Mouse (Mus musculus) hindbrain, embryonic 14.5 days (tissue): Measurements from ENCODE around the gene Gramd1b. TPM values are rescaled to one million over a fixed set of nuclear protein-coding genes. Genes with fewer than 3 reads are reported as not detected.

ENCODE experiments used
- ATAC-seq: fragments of 200-750 bp; cut with Nextera tagmentation; 2 replicates; pipeline ENCODE4 v1.8.0; 2017; ENCODE audit warnings: moderate number of reproducible peaks, mild to moderate bottlenecking, moderate TSS enrichment, moderate library complexity; ENCODE audit not compliant: low FRiP score
- DNase-seq: peaks from one replicate; pipeline ENCODE4 v3.0.0-alpha.2; 2015; ENCODE audit warnings: low spot score
- H3K27ac ChIP-seq: fragments of 300-500 bp; sonication (generic); 2 replicates; pipeline ENCODE4 v1.5.1; 2014; ENCODE audit warnings: mild to moderate bottlenecking, moderate library complexity
- H3K27me3 ChIP-seq: fragments of 300-500 bp; sonication (generic); 2 replicates; pipeline ENCODE4 v1.6.1; 2014; ENCODE audit warnings: mild to moderate bottlenecking, low read length, mixed read lengths; ENCODE audit not compliant: control insufficient read depth, insufficient read depth
- H3K36me3 ChIP-seq: fragments of 300-500 bp; sonication (generic); replicated peaks from 2 replicates; pipeline ENCODE4 v1.6.1; 2014; ENCODE audit not compliant: control insufficient read depth, insufficient read depth
- H3K4me1 ChIP-seq: fragments of 300-500 bp; sonication (generic); replicated peaks from 2 replicates; pipeline ENCODE4 v1.6.1; 2014; ENCODE audit warnings: antibody characterized with exemption, low read length, mixed read lengths; ENCODE audit not compliant: control insufficient read depth, insufficient read depth
- H3K4me2 ChIP-seq: fragments of 300-500 bp; sonication (generic); replicated peaks from 2 replicates; pipeline ENCODE4 v1.6.1; 2014; ENCODE audit warnings: mild to moderate bottlenecking, moderate library complexity
- H3K4me3 ChIP-seq: fragments of 300-500 bp; sonication (generic); replicated peaks from 2 replicates; pipeline ENCODE4 v1.5.1; 2014; ENCODE audit warnings: mild to moderate bottlenecking, low read length
- H3K9ac ChIP-seq: fragments of 300-500 bp; sonication (generic); 2 replicates; pipeline ENCODE4 v1.6.1; 2014
- H3K9me3 ChIP-seq: fragments of 300-500 bp; sonication (generic); 2 replicates; pipeline ENCODE4 v1.6.1; 2016; ENCODE audit warnings: low read length; ENCODE audit not compliant: control insufficient read depth
- WGBS: fragments of 180-500 bp; shearing (Covaris S2); extraction: QIAGEN DNeasy Blood & Tissue Kit; methylation state at CpG from one replicate; pipeline ENCODE4 v1.1.7; 2014; 5-methylcytosine and 5-hydroxymethylcytosine counted together
- polyA plus RNA-seq: library from polyadenylated mRNA; unstranded; fragments of >200 nt; fragmentation: Nextera tagmentation; extraction: Ambion mirVana; gene quantifications from 2 replicates; pipeline ENCODE4 v1.2.1, GENCODE M21; 2014

The Gramd1b gene
- polyA plus RNA-seq, 1 experiment from 2014 or later: 15.1 TPM

DNA sequence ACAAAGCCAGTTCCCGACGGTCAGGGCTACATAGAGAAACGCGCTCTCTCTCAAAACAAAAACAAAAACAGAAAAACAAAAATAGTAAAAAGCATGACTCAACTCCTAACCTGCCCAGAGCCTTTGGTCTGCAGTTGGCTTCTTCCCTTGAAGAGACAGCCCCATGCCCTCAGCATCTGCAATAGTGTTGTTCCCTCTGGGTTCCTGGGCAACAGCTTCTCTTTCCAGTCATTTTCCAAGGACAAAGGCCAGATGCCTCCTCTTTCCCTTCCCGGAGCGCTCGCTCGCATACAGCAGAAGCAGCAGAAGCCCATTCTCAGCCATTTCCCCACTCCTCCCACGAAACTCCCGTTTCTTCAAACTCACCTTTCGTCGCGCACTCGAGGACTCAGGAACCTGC is 118.3 kb downstream of the Gramd1b start:
- Histone ChIP-seq H3K27me3 (no peaks in the 10 kb centered on the region), H3K4me2 (no peak overlapping the region), H3K9ac (no peak overlapping the region), H3K36me3 (no peaks in the 10 kb centered on the region), H3K4me1 (0 out of 2 replicates have a peak, but pooled peaks cover 6% of the 10 kb centered on the region), H3K9me3 (no peaks in the 10 kb centered on the region), H3K4me3 (no peak overlapping the region), H3K27ac (no peak overlapping the region)
- 91% methylated on average over 14 of the region's 14 CpGs for WGBS
- DNase-seq (no peak), ATAC-seq (no peak)

DNA sequence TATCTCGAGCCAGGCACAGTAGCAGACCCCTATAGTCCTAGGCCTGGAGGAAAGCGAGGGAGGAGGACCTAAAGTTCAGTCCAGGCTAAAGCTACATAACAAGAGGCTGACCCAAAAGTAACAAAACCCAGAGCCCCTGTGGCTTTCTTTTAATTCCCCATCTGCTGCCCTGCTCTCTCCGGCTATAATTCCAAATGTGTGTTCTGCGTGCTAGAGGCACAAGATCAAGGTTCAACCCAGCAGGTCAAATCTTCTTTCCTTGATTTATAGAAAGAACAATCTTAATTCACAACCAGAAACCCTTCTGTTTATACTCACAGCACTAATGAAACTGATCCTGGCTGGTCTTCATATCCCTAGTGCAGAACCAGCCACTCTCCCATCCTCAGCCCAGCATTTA is 118.9 kb downstream of the Gramd1b start:
- Histone ChIP-seq H3K4me2 (no peak overlapping the region), H3K4me1 (0 out of 2 replicates have a peak, but pooled peaks cover 8% of the 10 kb centered on the region), H3K27me3 (no peaks in the 10 kb centered on the region), H3K4me3 (no peak overlapping the region), H3K36me3 (no peaks in the 10 kb centered on the region), H3K9me3 (no peaks in the 10 kb centered on the region), H3K27ac (no peak overlapping the region), H3K9ac (no peak overlapping the region)
- ATAC-seq (no peak), DNase-seq (no peak)
- 84% methylated on average over 4 of the region's 4 CpGs for WGBS

DNA sequence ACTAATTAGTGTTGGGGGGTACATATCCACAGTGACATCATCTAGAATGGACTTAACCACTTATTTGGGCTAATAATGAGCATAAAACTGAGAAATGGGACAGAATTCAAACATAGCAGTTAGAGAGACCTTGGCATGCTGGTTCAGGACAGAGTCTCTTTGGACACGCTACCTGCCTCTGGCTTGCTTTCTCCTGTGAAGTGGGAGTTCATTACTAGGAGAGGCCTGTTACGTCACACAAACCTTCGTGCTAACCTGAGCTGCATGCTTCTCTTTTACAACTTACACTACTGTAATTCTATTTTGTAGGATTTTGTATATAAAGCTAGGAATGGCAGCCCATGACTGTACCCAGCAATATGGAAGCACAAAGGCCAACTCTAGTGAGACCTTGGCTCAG is 120.3 kb downstream of the Gramd1b start:
- no peak overlapping the region for H3K9ac ChIP-seq
- H3K4me2 ChIP-seq: no peak overlapping the region
- no peaks in the 10 kb centered on the region for H3K9me3 ChIP-seq
- no peaks in the 10 kb centered on the region for H3K36me3 ChIP-seq
- no peak for ATAC-seq
- H3K4me1 ChIP-seq: peaks cover 10% of the 10 kb centered on the region; the same call in 1 of the 2 replicates
- H3K4me3 ChIP-seq: no peak overlapping the region
- no peak overlapping the region for H3K27ac ChIP-seq
- no peak for DNase-seq
- no peaks in the 10 kb centered on the region for H3K27me3 ChIP-seq
- 96% methylated on average over 3 of the region's 3 CpGs for WGBS

DNA sequence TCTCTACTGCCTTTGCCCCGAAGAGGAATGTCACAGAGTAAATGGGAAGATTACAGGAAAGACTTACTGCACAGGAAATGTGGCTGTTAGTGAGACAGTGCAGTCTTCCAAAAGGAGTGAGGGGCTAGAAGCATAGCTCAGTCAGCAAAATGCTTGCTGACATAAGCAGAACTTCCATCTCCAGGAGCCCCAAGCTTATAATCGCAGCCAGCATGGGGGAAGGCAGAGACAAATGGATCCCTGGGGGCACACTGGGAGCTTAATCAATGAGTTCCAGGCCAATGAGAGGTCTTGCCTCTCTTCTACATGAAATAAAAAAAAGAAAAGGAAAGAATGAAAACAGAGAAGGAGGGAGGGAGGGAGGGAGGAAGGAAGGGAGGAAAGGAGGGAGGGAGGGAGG is 122.1 kb downstream of the Gramd1b start:
- DNase-seq (no peak), ATAC-seq (no peak)
- H3K9me3 ChIP-seq: no peaks in the 10 kb centered on the region
- 38% methylated on average over 2 of the region's 2 CpGs for WGBS
- H3K4me1 ChIP-seq: peaks cover 8% of the 10 kb centered on the region; the same call in 1 of the 2 replicates
- no peaks in the 10 kb centered on the region for H3K36me3 ChIP-seq
- H3K9ac ChIP-seq: no peak overlapping the region
- H3K4me3 ChIP-seq: no peak overlapping the region
- H3K27me3 ChIP-seq: no peaks in the 10 kb centered on the region
- H3K27ac ChIP-seq: no peak overlapping the region
- no peak overlapping the region for H3K4me2 ChIP-seq

DNA sequence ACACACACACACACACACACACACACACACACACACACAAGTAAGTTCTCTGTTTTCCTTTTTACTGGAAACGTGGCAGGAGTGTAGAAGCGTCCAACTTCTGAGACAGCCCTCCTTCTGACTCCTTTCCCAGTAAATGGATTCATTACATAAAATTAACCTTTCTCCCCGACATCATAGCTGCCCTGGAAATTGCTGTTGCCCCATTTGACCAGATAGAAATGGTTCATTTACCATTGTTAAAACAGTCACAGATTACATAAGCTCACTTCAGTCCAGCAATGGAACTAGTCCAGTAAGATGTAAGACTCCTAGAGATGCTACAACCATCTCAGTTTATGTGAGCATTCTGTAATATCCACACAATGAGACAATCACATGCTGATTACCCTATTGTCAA is 122.8 kb downstream of the Gramd1b start:
- H3K27ac ChIP-seq: no peak overlapping the region
- no peak for DNase-seq
- H3K27me3 ChIP-seq: no peaks in the 10 kb centered on the region
- H3K9me3 ChIP-seq: no peaks in the 10 kb centered on the region
- H3K4me2 ChIP-seq: no peak overlapping the region
- WGBS: 56% methylated on average over 3 of the region's 3 CpGs
- no peak for ATAC-seq
- H3K4me3 ChIP-seq: no peak overlapping the region
- H3K36me3 ChIP-seq: no peaks in the 10 kb centered on the region
- H3K4me1 ChIP-seq: peaks cover 6% of the 10 kb centered on the region; the same call in 1 of the 2 replicates
- no peak overlapping the region for H3K9ac ChIP-seq

DNA sequence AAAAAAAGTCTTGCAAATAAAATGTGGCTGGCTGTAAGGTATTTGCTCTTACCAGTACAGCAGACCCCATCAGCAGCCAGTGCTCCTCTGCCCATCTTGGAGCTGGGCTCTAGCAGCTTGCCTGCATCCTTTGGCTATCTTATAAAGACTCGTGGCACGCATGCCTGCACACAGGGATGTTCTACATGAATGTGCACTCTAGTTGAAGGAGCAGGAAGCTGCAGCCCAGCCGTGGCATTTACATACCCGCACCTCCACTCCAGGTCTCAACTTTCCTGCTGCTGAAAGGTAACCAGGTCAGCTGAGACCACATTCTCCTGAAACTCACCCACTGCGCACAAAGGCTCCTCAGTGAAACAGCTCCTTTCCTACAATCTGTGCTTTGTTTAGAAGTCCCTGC is 123.3 kb downstream of the Gramd1b start:
- Histone ChIP-seq H3K4me1 (peaks cover 6% of the 10 kb centered on the region; the same call in 1 of the 2 replicates), H3K27ac (no peak overlapping the region), H3K9me3 (no peaks in the 10 kb centered on the region), H3K4me3 (no peak overlapping the region), H3K36me3 (no peaks in the 10 kb centered on the region), H3K9ac (no peak overlapping the region; the same call in 1 of the 2 replicates), H3K4me2 (no peak overlapping the region), H3K27me3 (no peaks in the 10 kb centered on the region)
- ATAC-seq (no peak), DNase-seq (no peak)
- WGBS: 55% methylated on average over 5 of the region's 5 CpGs

DNA sequence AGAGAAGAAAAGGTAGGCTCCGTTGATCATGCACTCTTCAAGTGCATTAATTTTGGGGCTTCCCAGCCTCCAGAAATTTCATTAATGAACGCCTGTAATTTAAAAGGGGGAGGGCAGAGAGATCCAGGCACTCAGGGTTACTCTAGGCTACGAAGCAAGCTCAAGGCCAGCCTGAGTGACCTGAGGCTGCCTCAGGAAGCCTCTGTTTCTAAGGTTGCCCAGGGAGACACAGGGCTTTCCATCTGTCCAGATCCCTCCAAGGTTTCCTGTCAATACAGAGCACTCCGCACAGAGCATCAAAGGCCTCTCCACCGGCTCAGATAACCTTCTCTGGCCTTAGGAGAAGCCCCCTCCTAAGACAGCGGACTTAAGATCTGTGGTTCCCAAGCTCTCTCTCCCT is 125.4 kb downstream of the Gramd1b start:
- no peak overlapping the region for H3K4me2 ChIP-seq
- H3K27ac ChIP-seq: no peak overlapping the region; the same call in 1 of the 2 replicates
- no peak overlapping the region for H3K9ac ChIP-seq
- H3K4me1 ChIP-seq: peaks cover 6% of the 10 kb centered on the region; the same call in 1 of the 2 replicates
- no peaks in the 10 kb centered on the region for H3K36me3 ChIP-seq
- 52% methylated on average over 6 of the region's 6 CpGs for WGBS
- no peaks in the 10 kb centered on the region for H3K9me3 ChIP-seq
- no peaks in the 10 kb centered on the region for H3K27me3 ChIP-seq
- H3K4me3 ChIP-seq: no peak overlapping the region
- no peak for DNase-seq
- ATAC-seq: no peak

DNA sequence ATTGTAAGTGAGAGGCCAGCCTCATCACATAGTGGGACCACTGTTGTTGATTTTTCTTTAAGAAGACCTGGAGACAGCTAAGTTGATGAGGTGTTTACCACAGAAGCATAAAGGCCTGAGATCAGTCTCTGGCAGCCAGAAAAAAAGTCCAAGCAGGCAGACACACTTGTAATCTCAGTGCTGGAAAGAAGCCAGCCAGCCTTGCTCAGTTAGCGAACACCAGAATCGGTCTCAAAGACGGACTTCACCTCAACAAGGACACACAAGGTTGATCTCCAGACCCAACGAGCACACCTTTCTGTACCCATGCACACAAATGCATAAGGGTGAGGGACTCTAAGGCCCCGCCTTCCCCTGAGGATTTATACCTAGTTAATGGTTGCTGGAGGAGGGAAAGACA is 125.9 kb downstream of the Gramd1b start:
- ATAC-seq (no peak), DNase-seq (no peak)
- H3K4me1 ChIP-seq: peaks cover 6% of the 10 kb centered on the region; the same call in 1 of the 2 replicates
- H3K9ac ChIP-seq: no peak overlapping the region
- no peaks in the 10 kb centered on the region for H3K9me3 ChIP-seq
- no peak overlapping the region for H3K4me3 ChIP-seq
- H3K4me2 ChIP-seq: no peak overlapping the region
- H3K36me3 ChIP-seq: no peaks in the 10 kb centered on the region
- H3K27ac ChIP-seq: no peak overlapping the region
- H3K27me3 ChIP-seq: no peaks in the 10 kb centered on the region
- WGBS: 81% methylated on average over 5 of the region's 5 CpGs

DNA sequence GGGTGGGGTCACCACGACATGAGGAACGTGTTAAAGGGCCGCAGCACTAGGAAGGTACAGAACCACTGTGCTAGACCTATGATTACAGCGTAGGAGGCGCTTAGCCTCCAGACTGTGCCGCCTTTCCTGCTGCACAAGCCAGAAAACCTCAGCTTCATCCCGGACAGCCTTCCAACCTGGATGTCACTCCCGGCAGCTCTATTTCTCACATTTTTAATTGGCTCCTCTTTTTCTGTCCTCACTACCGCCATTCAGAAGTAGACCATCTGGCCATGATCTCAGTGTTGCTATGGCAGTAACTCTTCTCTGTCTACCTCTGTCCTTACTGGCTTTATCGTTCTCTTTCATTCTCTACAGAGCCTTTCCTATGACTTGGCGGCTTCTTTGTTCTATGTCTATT is 126.5 kb downstream of the Gramd1b start:
- Histone ChIP-seq H3K9ac (no peak overlapping the region), H3K4me3 (no peak overlapping the region), H3K9me3 (no peaks in the 10 kb centered on the region), H3K4me2 (no peak overlapping the region), H3K27me3 (no peaks in the 10 kb centered on the region), H3K36me3 (no peaks in the 10 kb centered on the region), H3K27ac (no peak overlapping the region), H3K4me1 (peaks cover 6% of the 10 kb centered on the region; the same call in 1 of the 2 replicates)
- WGBS: 88% methylated on average over 11 of the region's 11 CpGs
- DNase-seq (no peak), ATAC-seq (no peak)

DNA sequence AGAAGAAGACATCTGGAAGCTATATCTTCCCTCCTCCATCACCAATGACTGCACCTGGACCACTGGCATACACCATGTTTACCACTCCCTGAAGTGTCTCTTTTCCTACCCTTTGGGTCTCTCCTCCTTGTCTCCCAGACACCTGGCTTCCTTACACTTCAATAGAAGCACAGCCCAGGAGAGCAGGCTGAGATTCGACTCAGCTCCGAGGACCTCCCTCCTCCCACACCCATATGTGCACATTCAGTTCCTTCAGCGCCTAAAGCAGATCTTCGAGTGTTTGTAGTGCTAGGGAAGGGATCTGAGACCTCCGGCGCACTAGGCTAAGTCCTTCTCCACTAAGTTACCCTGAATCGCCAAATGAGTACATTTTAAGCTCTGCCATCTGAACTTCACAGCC is 127.4 kb downstream of the Gramd1b start:
- H3K27ac ChIP-seq: no peak overlapping the region
- no peak for DNase-seq
- H3K27me3 ChIP-seq: no peaks in the 10 kb centered on the region
- no peak for ATAC-seq
- no peak overlapping the region for H3K4me2 ChIP-seq
- peaks cover 6% of the 10 kb centered on the region; the same call in 1 of the 2 replicates for H3K4me1 ChIP-seq
- no peaks in the 10 kb centered on the region for H3K9me3 ChIP-seq
- no peak overlapping the region for H3K9ac ChIP-seq
- H3K4me3 ChIP-seq: no peak overlapping the region
- no peaks in the 10 kb centered on the region for H3K36me3 ChIP-seq
- 93% methylated on average over 7 of the region's 7 CpGs for WGBS
